Mouse (Mus musculus): ENCODE data around the gene Gm10961. TPM values are rescaled to one million over a fixed set of nuclear protein-coding genes. Genes with fewer than 3 reads are reported as not detected.
"Not testable (repeated sequence)": the region's sequence is repeated elsewhere in the genome, so short reads cannot be mapped to it uniquely, and the experiment has no call there.

Gm10961 gene
- polyA plus RNA-seq, 1 experiment from 2014 or later: not detected

DNA sequence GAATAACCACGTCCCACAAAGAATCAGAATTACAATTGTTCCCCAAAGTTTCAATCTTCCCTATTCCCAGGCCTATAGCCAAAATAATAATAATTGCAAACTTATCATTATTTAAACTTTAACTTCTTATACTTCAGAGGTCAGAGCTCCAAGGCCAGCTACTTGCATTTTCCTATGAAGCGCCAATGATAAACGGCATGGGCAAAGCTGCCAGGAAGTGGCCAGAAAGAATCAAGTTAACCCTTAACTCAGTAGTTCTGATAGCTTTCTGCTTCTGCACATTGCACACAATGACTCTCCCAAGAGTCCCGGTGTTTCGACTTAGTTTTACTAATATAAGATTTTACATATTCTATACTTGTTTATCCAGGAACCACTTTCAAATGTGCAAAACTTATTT, 19.2 kb downstream of the Gm10961 start:
- H3K4me3 ChIP-seq; DNase-seq (ENCODE audit: low spot score); H3K27ac ChIP-seq (replicated peaks); H3K9me3 ChIP-seq (replicated peaks); H3K4me1 ChIP-seq; H3K27me3 ChIP-seq (ENCODE audit: low read depth, poor library complexity, severe bottlenecking); H3K36me3 ChIP-seq: not testable (repeated sequence)
- WGBS: 86% methylated on average over 5 of the region's 5 CpGs

DNA sequence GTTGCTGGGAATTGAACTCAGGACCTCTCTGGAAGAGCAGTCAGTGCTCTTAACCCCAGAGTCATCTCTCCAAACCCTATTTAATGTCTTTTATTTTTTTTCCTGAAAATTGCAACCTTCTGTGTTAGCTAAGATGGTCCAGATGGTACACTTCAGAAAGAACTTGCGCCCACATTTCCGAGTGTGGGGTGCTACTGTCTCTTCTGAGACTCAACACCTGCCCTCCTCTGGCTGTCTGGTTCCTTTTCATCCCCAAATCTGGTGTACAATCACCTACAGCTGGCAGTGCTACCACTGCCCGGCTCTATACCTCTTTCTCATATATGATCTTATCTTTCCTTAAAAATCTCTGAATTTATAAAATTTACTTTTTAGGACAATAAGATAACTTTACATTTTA, 21.8 kb downstream of the Gm10961 start:
- H3K36me3 ChIP-seq: peaks cover 2% of the 10 kb centered on the region
- H3K9me3 ChIP-seq (replicated peaks): no peaks in the 10 kb centered on the region
- peaks cover 2% of the 10 kb centered on the region for H3K4me1 ChIP-seq
- H3K27me3 ChIP-seq (ENCODE audit: low read depth, poor library complexity, severe bottlenecking): no peaks in the 10 kb centered on the region
- no peak for DNase-seq (ENCODE audit: low spot score)
- 94% methylated on average over 3 of the region's 3 CpGs for WGBS
- no peak overlapping the region for H3K4me3 ChIP-seq
- H3K27ac ChIP-seq (replicated peaks): no peak overlapping the region

DNA sequence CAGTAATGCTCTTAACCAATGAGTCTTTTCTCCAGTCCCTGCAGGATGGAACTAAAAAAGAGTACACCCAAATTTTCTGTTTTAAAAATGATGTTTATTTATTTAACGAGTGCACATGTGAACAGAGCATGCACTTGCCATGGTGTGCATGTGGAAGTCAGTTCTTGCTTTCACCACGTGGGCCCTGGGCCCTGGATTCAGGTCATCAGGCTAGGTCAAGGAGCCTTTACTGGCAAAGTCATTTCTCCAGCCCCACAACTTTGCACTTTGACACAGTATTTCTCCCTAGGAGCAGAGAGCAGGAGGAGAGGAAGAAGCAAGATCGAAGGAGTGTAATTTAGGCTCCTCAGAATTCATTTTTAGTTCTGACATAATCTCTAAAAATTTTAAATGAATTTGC, 23.7 kb downstream of the Gm10961 start:
- Histone ChIP-seq H3K9me3 (replicated peaks) (no peaks in the 10 kb centered on the region), H3K36me3 (peaks cover 21% of the 10 kb centered on the region), H3K4me3 (no peak overlapping the region), H3K27ac (replicated peaks) (no peak overlapping the region), H3K4me1 (no peaks in the 10 kb centered on the region), H3K27me3 (ENCODE audit: low read depth, poor library complexity, severe bottlenecking) (no peaks in the 10 kb centered on the region)
- 77% methylated on average over 3 of the region's 3 CpGs for WGBS
- DNase-seq (ENCODE audit: low spot score): no peak

DNA sequence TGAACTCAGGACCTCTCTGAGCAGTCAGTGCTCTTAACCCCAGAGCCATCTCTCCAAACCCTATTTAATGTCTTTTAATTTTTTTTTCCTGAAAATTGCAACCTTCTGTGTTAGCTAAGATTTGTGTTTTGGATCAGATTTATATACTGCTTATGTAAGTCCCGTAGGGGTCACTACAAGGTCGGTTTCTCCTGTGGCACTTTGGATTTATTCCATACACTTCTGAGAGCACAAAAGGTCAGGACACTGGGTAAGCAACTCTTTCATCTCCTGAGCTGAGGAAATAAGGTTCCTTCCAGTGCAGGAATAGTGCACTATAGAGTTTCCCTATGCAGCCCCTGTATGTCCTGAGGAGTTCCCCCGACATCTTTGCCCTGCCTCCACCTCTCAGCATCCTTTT, 24.4 kb downstream of the Gm10961 start:
- Histone ChIP-seq H3K36me3 (peaks cover 27% of the 10 kb centered on the region), H3K4me1 (no peaks in the 10 kb centered on the region), H3K9me3 (replicated peaks) (no peaks in the 10 kb centered on the region), H3K27ac (replicated peaks) (no peak overlapping the region), H3K4me3 (no peak overlapping the region), H3K27me3 (ENCODE audit: low read depth, poor library complexity, severe bottlenecking) (no peaks in the 10 kb centered on the region)
- 89% methylated on average over 3 of the region's 3 CpGs for WGBS
- DNase-seq (ENCODE audit: low spot score): no peak

DNA sequence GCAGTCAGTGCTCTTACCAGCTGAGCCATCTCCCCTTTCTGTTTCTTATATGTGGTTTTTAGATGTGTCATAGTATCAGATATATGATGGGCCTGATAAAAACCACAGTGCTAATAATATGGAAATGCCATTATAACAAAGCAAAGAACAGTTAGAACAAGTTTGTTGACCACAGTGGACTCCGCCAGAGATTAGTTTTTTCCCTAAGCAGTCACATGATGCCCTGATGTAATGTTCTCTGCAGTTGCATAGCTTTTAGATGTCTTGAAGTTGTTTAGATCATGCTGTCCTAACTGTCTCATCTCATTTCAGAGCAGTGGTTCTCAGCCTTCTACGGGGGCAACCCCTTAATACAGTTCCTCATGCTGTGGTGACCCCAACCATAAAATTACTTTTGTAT, 25.0 kb downstream of the Gm10961 start:
- 94% methylated on average over 2 of the region's 2 CpGs for WGBS
- Histone ChIP-seq H3K9me3 (replicated peaks) (no peaks in the 10 kb centered on the region), H3K27ac (replicated peaks) (no peak overlapping the region), H3K27me3 (ENCODE audit: low read depth, poor library complexity, severe bottlenecking) (no peaks in the 10 kb centered on the region), H3K4me1 (no peaks in the 10 kb centered on the region), H3K36me3 (peaks cover 33% of the 10 kb centered on the region), H3K4me3 (no peak overlapping the region)
- no peak for DNase-seq (ENCODE audit: low spot score)

DNA sequence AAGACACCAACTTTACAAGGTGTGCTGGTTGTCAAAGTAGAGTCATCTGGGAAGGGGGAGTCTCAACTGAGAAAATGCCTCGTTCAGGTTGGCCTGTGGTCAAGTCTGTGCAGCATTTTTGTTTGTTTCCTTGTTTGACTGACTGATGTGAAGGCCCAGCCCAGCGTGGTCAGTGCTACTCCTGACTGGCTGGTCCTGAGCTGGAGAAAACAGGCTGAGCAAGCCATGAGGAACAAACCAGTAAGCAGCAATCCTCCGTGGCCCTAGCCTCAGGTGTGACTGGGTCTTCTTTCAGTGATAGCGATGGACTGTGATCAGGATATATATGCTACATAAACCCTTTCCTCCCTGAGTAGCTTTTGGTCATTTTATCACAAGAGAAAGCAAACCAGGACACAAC, 25.8 kb downstream of the Gm10961 start:
- no peaks in the 10 kb centered on the region for H3K9me3 ChIP-seq (replicated peaks)
- no peak for DNase-seq (ENCODE audit: low spot score)
- WGBS: 82% methylated on average over 4 of the region's 4 CpGs
- no peaks in the 10 kb centered on the region for H3K27me3 ChIP-seq (ENCODE audit: low read depth, poor library complexity, severe bottlenecking)
- peaks cover 41% of the 10 kb centered on the region for H3K36me3 ChIP-seq
- no peak overlapping the region for H3K4me3 ChIP-seq
- no peaks in the 10 kb centered on the region for H3K4me1 ChIP-seq
- no peak overlapping the region for H3K27ac ChIP-seq (replicated peaks)

DNA sequence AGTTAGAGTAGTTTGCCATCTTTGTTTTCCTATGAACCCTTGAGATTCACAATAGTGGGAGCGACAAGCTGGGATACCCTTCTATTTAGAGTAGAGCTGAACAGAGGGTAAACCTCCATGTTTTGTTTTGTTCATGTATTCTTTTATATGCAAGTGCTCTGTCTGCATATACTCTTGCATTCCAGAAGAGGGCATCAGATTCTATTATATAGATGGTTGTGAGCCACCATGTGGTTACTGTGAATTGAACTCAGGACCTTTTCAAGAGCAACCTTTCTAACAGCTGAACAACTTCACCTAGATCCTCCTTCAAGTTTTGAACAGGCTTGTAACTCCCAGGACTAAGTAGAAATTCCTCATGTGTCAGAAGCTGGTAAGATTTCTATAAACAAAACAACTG, 27.9 kb downstream of the Gm10961 start:
- H3K27me3 ChIP-seq (ENCODE audit: low read depth, poor library complexity, severe bottlenecking): no peaks in the 10 kb centered on the region
- DNase-seq (ENCODE audit: low spot score): no peak
- H3K36me3 ChIP-seq: peaks cover 62% of the 10 kb centered on the region

DNA sequence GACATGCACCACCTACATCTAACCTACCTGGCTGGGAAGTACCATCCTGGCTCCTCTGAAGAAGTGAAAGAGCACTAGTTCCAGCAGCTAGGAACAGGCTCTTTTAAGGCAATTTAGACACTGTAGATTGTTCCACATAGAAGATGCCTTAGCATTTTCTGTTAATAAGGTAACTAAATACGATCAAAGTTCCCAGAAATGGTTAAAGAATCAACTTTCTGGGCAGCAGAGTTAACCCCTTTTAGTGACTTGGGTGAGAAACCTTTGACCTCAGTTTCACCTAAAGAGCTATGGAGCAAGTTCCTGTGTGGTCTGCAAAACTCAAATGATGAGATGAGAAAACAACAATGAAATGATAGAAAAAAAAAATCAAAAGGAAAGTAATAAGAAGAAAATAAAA, 33.5 kb downstream of the Gm10961 start:
- Histone ChIP-seq H3K9me3 (replicated peaks) (no peaks in the 10 kb centered on the region), H3K27ac (replicated peaks) (no peak overlapping the region), H3K4me1 (no peaks in the 10 kb centered on the region), H3K27me3 (ENCODE audit: low read depth, poor library complexity, severe bottlenecking) (no peaks in the 10 kb centered on the region), H3K36me3 (peaks cover 100% of the 10 kb centered on the region), H3K4me3 (no peak overlapping the region)
- DNase-seq (ENCODE audit: low spot score): no peak
- WGBS: 98% methylated on average over 1 of the region's 1 CpGs

More for the DNA sequence above, 27.9 kb downstream of the Gm10961 start:
- 91% methylated on average over 1 of the region's 1 CpGs for WGBS
- Histone ChIP-seq H3K4me1 (no peaks in the 10 kb centered on the region), H3K27ac (replicated peaks) (no peak overlapping the region), H3K9me3 (replicated peaks) (no peaks in the 10 kb centered on the region), H3K4me3 (no peak overlapping the region)

DNA sequence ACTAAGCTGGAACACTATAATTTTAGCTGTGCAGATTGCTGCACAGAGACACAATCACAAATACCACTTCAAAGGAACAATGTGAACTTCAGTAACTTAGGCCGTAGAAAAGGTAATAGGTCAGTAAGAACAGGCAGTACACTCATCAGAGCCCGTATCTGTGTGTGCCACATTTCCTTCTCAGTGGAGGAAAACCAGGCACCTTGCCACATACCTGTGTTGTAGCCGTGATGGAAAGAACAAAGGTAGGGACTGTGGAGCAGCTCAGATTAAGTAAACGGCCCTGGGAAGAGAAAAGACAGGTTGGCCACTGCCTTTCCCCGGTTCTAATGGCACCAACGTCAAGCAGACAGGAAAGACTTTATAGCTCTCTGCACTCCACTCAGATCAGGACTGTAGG, 36.3 kb downstream of the Gm10961 start:
- WGBS: 94% methylated on average over 6 of the region's 6 CpGs
- Histone ChIP-seq H3K4me1 (no peaks in the 10 kb centered on the region), H3K4me3 (no peak overlapping the region)

DNA sequence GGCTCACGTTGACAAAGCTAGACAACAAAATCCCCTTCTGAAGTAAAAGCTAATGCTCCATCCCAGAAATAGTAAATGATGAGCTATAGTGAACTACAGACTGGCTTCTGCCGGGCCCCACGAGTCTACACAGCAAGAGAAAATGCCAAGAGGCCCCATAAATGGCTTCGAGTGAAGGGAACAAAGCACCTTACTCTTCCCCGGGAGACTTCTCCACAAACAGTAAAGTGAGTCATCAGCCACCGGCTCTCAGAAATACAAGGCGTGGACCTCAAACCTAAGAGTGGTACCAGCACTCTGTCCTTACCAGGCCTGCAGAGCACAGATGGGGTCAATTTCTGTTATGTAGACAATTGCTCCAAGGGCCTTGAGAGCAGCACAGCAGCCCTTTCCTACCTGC, 37.7 kb downstream of the Gm10961 start:
- H3K36me3 ChIP-seq: peaks cover 100% of the 10 kb centered on the region
- no peaks in the 10 kb centered on the region for H3K9me3 ChIP-seq (replicated peaks)
- no peaks in the 10 kb centered on the region for H3K27me3 ChIP-seq (ENCODE audit: low read depth, poor library complexity, severe bottlenecking)
- no peak overlapping the region for H3K27ac ChIP-seq (replicated peaks)
- DNase-seq (ENCODE audit: low spot score): no peak
- H3K4me1 ChIP-seq: no peaks in the 10 kb centered on the region
- WGBS: 93% methylated on average over 7 of the region's 7 CpGs
- H3K4me3 ChIP-seq: no peak overlapping the region

More for the DNA sequence above, 36.3 kb downstream of the Gm10961 start:
- Histone ChIP-seq H3K36me3 (peaks cover 100% of the 10 kb centered on the region), H3K9me3 (replicated peaks) (no peaks in the 10 kb centered on the region), H3K27ac (replicated peaks) (no peak overlapping the region), H3K27me3 (ENCODE audit: low read depth, poor library complexity, severe bottlenecking) (no peaks in the 10 kb centered on the region)
- no peak for DNase-seq (ENCODE audit: low spot score)

DNA sequence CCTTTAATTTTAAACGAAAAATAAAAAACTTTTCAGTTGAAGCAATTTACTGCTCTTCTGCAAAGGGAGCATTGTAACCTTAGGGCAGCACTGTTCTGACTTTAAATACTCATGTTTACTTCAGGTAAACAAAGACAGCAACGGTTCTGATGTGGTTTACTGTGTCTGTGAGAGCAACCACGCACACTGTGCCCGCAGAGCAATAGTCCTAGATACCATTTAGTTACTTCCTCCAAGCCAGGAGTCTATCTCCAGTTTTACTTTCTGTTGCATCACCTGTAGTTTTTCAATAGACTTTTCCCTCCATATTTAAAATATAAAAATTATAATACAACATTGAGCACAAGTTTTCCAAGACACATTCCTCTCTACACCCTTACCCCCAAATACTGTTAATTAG, 39.4 kb downstream of the Gm10961 start:
- Histone ChIP-seq H3K4me1 (no peaks in the 10 kb centered on the region), H3K9me3 (replicated peaks) (no peaks in the 10 kb centered on the region), H3K27me3 (ENCODE audit: low read depth, poor library complexity, severe bottlenecking) (no peaks in the 10 kb centered on the region), H3K4me3 (no peak overlapping the region), H3K36me3 (peaks cover 100% of the 10 kb centered on the region), H3K27ac (replicated peaks) (no peak overlapping the region)
- DNase-seq (ENCODE audit: low spot score): no peak
- 93% methylated on average over 4 of the region's 4 CpGs for WGBS

DNA sequence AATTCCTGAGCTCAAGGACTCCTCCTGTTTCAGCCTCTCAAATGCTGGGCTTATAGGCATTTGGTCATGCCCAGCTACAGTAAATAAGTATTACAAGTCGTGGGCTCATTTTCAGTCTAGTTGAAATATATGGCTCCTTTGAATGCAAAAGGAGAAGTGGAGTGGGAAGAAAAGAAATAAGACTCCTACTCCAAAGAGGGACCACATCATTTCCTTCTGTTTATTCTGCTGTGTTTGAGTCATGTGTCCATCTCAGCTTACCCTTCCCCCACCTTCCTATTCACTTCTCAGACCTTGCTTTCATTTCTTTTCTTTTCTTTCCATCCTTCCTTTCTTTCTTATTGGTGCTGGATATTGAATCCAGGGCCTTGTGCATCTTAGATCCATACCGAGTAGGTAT, 40.4 kb downstream of the Gm10961 start:
- 92% methylated on average over 2 of the region's 2 CpGs for WGBS
- Histone ChIP-seq H3K27ac (replicated peaks) (no peak overlapping the region), H3K4me3 (no peak overlapping the region), H3K9me3 (replicated peaks) (no peaks in the 10 kb centered on the region), H3K27me3 (ENCODE audit: low read depth, poor library complexity, severe bottlenecking) (no peaks in the 10 kb centered on the region), H3K4me1 (no peaks in the 10 kb centered on the region), H3K36me3 (peaks cover 100% of the 10 kb centered on the region)
- no peak for DNase-seq (ENCODE audit: low spot score)

DNA sequence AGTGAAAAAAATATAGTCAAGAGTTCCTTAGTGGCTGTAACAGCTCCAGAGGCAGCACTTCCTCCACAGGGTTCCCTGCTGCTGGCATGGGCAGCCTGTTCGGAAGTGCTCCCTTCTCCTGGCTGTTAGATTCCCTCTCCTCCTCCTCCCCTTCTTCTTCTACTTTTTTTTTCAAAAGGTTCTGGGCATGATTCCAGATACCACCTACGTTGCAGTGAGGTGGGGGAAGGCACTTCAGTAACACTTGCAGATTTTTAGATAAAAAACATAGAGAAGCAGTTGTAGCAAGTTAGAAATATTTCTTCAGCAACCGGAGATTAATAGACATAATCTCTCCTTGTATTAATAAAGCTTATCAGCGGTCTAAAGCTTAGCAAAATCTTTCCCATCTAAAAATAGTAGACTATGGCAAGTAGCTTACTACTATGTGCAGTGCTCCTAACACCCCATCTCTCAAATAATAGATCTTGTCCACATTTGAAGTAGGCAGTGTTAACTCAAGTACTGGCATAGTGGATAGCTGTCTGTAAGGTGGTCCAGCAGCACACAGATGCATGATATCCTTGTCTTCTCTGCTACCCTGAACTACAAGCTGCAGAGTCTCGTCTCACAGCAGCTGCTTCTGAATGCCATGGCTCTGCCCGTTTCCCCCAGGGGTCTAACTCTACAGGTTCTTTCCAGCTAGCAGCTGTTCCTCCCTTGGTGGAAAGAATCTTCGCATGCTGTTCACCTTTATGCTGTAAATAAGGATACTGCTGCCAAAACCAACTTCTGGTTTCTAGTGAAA, 49.9 kb downstream of the Gm10961 start:
- no peak overlapping the region for H3K27ac ChIP-seq (replicated peaks)
- no peak for DNase-seq (ENCODE audit: low spot score)
- peaks cover 25% of the 10 kb centered on the region for H3K36me3 ChIP-seq
- no peaks in the 10 kb centered on the region for H3K9me3 ChIP-seq (replicated peaks)
- 61% methylated on average over 7 of the region's 7 CpGs for WGBS
- peaks cover 7% of the 10 kb centered on the region for H3K4me1 ChIP-seq
- H3K27me3 ChIP-seq (ENCODE audit: low read depth, poor library complexity, severe bottlenecking): no peaks in the 10 kb centered on the region
- H3K4me3 ChIP-seq: no peak overlapping the region

Data from midbrain, embryonic 10.5 days (tissue).